Mouse (Mus musculus) adrenal gland, postnatal 25 days (tissue): ENCODE measurements around the gene Gm10518. TPM values are rescaled to one million over a fixed set of nuclear protein-coding genes. Genes with fewer than 3 reads are reported as not detected.

Experiments
- DNase-seq: peaks from one replicate; pipeline ENCODE4 v3.0.0; 2021; ENCODE audit warnings: mixed read lengths
- total RNA-seq: library from RNA; stranded (reverse); gene quantifications from 2 replicates; pipeline ENCODE4 v1.2.3, GENCODE M21; 2021

Gm10518 gene
- total RNA-seq, 1 experiment from 2014 or later: not detected

DNA sequence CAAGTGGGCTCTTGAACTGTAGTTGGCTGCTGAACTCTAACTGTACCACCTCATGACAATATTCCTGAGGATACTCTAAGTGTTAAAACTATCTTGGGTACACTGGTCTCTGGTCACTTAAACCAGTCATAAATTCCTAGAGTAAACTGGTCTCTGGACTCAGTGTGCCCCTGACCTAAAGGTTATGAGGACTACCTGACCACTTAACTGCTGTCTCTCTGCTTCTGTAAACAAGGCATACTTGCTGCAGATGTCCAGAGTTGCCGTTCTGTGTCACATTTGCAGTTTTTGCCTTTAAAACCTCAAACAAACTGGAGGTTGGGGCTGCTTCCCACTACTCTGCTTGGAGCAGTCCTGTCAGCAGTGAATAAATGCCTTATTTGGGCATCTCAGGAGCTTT lies 30.4 kb downstream of the Gm10518 start:
- DNase-seq: no peak

DNA sequence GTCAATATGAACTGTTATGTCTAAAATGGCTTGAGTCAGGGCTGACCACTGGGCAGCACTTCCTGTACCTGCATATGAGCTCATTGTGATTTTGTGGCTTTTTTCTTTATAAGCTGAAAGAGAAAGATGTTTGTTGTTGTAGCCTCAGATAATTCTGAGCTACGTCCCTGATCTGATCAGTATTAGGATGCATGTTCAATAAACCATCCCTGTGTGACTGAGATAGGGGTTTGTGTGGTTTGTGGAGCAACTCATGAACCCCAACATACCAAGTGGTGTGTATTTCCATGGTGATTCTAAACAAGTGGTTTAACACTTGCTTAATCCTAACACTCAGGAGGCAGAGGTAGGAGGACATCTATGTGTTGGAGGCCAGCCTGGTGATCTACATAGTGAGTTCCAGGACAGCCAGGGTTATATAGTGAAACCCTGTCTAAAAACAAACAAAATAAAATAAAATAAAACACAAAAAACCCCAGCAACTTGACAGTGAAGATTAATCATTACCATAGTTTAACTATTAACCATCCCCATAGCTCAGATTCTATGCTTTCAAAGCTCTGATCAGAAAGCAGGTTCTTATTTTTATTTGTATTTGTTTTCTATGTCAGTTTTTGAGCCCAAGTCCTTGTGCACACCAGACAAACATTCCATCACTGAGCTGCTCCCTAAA lies 32.7 kb downstream of the Gm10518 start:
- no peak for DNase-seq

DNA sequence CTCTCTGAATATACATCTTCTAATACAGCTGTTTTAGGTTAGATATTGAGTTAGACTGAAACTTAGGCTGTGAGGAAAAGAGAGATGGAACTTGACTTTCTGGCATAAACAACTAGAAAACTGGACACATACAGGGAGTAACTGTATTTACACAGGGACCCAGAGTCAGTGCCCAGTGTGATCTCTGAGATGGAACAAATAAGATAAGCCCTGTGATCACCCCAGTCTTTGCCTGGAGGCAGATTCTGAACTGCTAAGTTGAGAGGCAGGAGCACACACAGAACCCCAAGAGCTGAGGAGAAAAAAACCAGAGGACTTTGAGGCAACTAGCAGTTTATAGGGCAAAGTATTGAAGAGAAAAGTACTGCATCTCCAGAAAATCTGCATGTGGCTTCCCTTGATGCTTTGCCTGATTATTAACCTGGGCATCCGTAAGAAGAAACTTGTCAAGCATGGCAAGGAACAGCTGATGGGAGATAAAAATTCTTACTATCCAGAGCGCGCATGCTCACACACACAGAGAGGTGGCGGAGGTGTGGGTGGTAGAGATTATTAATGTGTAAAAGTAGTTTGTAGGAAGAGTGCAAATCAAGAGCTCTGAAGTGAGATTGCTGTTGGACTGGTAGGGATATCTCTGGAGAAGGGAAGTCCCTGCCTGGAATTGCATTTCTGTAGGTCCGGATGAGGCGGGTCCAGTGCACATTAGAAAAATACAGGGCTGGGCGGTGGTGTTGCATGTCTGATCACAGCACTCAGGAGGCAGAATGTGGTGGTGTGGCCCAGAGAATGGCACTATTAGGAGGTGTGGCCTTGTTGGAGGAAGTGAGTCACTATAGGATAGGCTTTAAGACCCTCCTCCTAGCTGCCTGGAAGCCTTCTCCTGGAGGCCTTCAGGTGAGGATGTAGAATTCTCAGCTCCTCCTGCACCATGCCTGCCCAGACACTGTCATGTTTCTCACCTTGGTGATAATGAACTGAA lies 33.5 kb downstream of the Gm10518 start:
- DNase-seq: no peak

DNA sequence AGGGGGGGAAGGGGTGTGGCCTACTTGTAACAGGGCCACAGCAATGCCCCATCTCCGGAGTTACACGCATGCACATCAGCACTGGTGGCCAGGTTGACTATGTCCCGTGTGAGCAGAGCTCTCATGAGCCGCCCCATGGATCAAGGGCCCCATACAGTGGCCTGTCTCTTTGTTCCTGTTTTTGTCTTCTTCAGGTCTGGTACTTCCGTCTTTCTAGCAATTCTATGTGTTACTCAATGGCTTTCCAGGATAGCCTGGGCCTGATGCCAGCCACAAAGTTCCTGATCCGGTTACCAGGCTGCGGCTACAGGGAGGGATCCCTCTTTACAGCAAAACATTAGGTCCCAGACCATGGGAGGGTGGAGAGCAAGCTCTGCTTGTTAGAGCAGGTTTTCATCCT lies 39.4 kb downstream of the Gm10518 start:
- peak; percentile 38 for DNase-seq

DNA sequence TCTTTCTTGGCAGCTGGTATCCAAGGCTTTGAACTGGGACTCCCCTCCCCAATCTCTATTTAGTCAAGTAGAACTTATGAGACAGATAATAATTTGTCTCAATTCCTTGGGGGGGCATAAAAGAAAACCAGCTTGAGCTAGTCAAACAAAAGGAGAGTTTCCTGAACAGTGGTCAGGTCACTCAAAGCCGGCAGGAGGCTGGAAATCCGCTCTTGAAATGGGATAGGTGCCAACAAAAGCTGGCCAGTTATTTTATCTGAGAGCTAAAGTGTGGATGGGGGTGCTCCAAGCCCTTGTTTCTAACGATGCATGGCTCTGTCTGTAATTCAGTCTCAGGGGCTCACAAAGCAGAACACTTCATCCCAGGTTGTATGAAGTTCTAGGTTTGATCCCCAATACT lies 40.8 kb downstream of the Gm10518 start:
- DNase-seq: no peak

DNA sequence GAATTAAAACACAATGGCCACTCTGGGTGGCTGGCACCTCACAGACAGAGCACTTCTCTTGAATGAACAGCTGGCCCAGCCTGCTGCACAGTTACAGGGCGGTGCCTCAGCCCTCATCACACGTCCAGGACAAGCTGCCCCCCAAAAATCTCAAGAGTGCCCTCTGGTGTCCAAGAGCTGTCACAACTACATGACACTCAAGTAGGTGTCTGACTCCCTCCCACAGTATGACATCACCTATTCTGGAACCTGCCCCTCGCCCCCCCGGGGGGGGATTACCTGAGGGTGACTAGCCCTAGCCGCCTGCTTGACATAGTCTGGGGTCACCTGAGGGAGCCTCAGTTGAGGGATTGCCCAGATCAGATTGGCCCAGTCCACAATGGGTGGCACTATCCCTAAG lies 41.7 kb downstream of the Gm10518 start:
- DNase-seq: peak; percentile 71

DNA sequence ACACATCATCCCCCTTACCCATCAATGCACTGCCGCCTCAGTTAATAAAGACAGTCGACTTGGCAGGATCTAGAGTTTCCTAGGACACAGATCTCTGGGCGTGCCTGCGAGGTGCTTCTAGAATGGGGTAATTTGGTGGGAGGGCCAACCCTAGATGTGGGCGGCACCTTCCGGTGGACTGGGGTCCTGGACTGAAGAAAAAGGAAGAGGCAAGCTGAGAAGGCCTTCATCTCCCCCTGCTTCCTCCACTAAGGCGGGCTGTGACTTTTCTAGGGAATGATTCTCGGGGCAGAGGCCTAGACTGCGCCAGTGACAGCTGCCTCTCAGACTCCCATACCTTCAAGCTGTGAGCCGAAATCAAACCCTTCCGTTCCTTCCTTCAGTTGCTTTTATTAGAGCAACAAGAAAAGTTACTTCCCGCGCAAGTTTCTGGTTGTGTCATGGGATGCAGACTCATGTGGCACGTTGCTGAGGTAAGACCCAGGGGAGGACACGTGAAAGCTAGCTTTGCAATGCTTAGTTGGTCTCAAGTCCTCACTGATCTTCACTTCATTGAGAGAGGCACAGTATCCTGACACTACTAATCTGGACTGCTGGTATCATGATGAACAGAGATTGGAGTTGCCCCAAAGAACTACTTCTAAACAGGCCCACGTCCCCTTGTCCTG lies 42.8 kb downstream of the Gm10518 start:
- no peak for DNase-seq

DNA sequence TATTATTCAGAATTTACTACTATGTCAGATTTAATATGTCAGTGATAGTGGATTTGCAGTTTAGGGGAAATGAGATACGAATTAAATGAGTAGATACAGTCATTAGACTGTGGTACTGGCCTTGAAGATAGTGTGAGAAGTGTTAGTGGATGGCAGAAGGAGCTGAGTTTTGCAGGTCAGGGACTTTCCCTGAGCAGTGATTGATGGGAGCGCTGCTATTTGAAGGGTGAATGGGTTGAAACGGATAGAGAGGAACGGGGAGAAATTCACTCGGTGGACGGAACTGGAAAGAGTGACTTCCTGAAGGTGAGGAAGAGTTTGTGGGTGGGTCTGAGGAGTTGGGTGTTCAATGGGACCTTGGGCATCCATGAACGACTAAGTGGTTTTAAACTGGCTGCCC lies 44.0 kb downstream of the Gm10518 start:
- no peak for DNase-seq

DNA sequence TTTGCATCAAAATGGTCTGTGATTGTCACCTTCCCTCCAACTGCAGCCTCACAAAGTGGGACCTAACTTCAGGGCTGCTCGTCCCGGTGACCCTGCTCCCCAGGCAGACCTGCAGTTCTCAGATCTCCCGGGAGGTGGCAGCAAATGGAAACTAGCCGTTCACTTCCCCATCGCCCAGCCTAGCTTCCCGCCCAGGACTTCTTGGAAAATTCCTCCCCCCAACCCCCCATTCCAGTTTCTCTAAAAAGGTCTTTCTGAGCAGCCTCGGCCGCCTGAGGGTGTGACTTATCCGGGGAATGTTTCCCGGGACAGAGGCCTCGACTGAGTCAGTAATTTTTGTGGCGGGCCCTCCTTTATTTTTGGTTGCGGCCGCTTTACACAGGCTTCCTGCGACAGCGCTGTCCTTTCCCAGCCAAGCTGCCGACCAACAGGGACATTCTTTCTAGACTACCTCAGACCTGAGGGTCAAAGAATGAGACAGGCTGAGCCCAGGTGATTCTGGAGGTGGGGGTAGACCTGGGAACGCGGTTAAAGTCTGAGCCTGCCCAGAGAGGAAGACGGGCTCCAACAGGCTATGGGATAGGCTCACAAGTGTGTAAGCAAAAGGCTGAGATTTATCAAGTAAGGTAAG lies 44.7 kb downstream of the Gm10518 start:
- DNase-seq: peak; percentile 89

DNA sequence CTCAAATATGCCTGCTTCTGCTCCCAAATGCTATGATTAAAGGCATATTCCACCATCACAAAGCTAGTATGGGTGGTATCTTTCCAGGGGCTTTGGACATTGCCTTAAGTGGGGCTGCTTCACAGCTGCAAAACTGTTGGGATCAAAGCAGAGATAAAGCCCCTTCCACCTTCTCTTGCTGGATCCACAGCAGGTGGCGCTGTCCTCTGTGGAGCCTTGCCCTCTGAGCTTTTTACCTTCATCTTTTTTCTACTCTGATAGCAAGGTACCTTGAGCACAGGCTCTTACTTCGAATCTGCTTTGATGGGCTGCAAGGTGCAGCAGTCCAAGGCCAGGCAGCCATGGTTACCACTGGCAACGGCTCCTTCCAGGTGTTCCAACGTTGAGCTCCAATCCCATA lies 50.2 kb downstream of the Gm10518 start:
- peak; percentile 23 for DNase-seq

Other genes with a start within 250 kb of the Gm10518 start
- 37.3 and 41.0 TPM in 2 replicates for gene Sccpdh, start 135.2 kb upstream of the Gm10518 start, total RNA-seq
- gene Kif28, start 58.1 kb upstream of the Gm10518 start, total RNA-seq: not detected in 2 replicates
- gene Ahctf1, start 304 bp downstream of the Gm10518 start, total RNA-seq: 38.1 and 41.6 TPM in 2 replicates
- gene Cdc42bpa, start 157.1 kb downstream of the Gm10518 start, total RNA-seq: 58.2 and 62.9 TPM in 2 replicates